Mouse (Mus musculus) right cerebral cortex, postnatal 25 days (tissue): Measurements from ENCODE around the gene Syt1.

Source experiments
- DNase-seq: peaks from one replicate; pipeline ENCODE4 v3.0.0; 2022

Gene Syt1

GRCm38 (mm10) chr10:108884520-108884919 lies 126.3 kb downstream of the Syt1 start:
- DNase-seq = no peak

- DNase-seq = no peak
These were observed 130.4 kb downstream of the Syt1 start for GRCm38 (mm10) chr10:108880372-108880771.

- no peak for DNase-seq
These were observed 135.1 kb downstream of the Syt1 start for GRCm38 (mm10) chr10:108875730-108876129.

DNA sequence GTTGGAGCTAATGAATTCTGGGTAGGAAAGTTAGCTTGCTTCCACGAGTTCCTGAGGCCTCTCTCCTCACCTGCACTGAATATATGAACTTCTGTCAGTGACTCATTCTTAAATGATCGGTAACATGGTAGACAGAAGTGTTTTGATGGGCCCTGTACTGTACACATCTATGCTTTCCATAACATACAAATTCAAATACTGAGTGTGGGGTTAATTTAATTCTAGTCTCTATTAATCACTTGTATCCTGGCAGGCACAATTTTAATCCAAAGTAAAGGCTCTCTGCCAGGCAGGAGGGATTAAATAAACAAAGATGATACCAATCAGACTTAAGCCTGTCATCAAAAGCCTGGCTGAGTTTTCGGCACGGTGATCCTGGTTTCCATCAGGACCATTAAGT lies 136.1 kb downstream of the Syt1 start:
- DNase-seq = no peak

DNA sequence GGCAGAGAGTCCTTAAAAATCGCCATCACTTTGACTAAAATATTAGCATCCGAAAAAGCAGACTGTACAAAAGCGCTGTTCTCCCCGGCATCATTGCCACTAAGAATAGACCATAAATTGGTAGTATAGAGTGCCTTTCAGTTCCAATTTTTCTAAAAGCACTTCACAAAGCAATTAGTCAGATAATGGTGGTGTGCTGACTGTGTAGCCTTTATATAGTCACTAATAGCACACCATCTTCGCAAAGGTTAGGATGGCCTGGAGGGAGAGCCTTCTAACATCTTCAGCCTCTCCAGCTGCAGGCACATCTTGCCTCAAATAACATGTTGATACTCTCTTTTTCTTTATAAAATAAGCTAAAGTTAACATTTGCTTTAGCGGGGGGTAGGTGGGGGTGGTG lies 138.4 kb downstream of the Syt1 start:
- no peak for DNase-seq

- DNase-seq = no peak
These were observed 140.2 kb downstream of the Syt1 start for GRCm38 (mm10) chr10:108870586-108870985.

DNA sequence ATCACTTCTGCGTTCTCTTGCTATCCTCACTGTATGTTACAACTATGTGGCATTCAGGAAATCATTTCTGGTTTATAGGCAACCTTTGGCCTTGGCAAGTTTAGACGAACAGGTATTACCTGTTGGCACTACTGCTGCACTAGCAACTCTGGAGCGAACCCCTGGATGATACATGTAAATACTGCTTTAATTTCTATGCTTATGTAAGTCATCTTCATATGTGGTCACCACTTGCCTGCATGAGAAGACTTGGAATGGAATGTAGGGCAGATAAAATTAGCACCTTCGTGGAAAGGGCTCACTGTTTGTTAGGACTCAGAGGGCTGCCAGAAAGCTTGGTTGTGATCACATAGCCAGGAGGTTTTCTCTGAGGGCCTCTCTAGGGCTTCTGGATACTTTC lies 142.6 kb downstream of the Syt1 start:
- no peak for DNase-seq

GRCm38 (mm10) chr10:108867202-108867601 lies 143.6 kb downstream of the Syt1 start:
- no peak for DNase-seq

GRCm38 (mm10) chr10:108865586-108865985 lies 145.2 kb downstream of the Syt1 start:
- DNase-seq = no peak

GRCm38 (mm10) chr10:108855986-108856385 lies 154.8 kb downstream of the Syt1 start:
- no peak for DNase-seq

GRCm38 (mm10) chr10:108852757-108853156 lies 158.0 kb downstream of the Syt1 start:
- DNase-seq = no peak

DNA sequence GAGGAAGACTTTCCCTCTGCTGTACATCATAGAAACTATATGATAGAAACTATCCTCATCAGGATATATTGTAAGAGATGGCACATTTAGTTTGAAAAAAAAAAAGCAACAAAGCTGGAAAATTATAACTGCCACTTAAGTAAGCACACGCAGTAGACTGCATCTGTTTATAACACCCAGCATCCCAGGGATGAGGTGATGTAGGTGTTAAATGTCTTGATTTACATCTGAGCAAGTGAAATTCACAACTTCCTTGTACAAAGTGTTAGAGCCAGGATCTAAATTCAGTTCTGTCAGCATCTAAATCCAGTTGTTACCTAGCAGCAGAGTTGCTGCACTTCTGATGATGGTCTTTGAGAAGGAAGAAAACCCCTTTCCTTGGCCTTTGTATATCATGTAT lies 173.3 kb downstream of the Syt1 start:
- no peak for DNase-seq

DNA sequence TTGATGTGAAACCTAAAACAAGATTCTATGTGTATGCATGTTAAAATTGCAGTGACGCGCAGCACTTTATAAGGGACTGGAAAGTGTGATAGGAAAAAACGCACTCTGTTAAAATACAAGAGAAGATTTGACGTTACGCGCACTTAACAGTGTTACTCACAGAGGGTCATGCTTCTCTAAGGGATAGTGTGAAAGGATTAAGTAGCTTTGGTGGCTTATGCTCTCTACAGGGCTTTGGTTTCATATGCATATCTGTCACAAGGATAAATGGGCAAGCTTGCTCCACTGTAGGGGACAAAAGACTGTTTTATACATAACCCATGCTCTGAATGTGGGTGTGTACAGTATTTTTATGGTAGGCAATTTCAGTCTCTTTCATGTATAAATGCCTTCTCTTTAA lies 178.5 kb downstream of the Syt1 start:
- DNase-seq = no peak

- DNase-seq = no peak
These were observed 179.0 kb downstream of the Syt1 start for GRCm38 (mm10) chr10:108831801-108832200.

- DNase-seq = no peak
These were observed 188.5 kb downstream of the Syt1 start for GRCm38 (mm10) chr10:108822273-108822672.

DNA sequence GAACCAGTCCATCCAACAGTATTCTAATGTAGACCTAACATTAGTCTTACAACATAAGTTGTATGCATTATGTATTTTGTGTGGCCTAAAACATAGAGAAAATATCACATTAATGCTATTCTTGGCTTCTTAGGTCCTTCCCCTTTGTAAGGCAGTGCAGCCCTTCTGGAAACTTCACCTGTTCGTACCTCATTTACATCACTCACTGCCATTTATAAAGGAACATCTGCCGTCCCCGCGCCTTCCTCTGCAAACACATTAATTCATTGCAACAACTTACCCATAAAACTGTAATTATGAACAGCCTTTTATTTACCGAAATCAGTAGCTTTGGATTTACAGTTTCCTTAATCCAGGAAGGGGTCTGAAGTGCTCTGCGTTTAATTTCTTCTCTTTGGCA lies 195.4 kb downstream of the Syt1 start:
- no peak for DNase-seq

DNA sequence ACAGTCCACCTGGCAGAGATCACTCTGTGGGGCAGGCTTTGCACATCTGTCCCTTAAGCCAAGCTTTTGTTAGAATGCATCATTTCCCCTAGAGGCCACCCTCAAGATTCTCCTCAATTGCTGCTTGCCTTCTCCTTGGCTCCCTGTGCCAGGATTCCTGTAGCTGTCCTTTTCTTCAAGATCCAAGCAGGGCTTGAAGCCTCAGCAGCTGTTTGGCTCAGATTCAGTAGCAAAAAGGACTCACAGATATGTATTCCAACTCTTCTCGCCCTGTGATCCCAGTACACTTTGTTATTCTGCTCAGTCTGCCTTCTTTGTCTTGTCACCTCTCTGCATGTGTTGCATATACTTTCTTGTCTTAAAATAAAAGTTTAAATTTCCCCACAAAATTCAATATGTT lies 206.4 kb downstream of the Syt1 start:
- no peak for DNase-seq

DNA sequence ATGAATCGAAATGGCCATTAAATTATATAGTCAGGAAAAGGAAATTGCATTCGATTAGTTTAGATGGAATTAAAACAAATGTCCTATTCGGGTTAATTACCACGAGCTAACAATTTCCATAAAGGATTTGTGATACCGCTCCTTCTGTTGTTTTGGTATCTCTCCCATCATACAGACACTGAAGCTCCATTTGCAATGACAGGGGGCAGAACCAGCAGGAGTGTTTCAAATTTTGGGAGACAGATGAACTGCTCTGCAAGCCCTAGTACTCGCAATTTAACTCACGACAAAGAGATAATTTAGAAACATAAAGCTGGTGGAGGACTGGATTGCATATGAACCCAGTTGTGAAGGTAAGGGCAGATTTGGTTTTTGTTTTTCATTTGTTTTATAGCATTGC lies 210.0 kb downstream of the Syt1 start:
- no peak for DNase-seq

DNA sequence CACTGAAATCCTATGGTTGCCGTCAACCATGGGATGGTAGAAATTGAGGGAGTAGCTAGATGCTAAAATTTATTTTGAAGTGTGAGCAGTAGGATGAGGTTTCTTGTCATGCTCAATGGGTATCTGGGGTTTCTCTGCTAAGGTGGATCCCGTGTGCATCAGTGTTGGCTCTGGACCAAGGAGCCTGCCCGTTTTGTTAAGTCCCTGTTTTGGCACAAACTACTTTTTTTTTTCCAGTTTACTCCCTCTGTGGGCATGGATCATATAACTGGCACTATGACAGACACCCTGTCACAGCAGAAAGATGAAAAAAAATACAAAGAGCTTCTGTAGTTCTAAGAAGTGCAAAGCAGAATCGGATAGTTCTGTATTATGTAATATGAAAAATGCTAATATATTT lies 212.0 kb downstream of the Syt1 start:
- no peak for DNase-seq

DNA sequence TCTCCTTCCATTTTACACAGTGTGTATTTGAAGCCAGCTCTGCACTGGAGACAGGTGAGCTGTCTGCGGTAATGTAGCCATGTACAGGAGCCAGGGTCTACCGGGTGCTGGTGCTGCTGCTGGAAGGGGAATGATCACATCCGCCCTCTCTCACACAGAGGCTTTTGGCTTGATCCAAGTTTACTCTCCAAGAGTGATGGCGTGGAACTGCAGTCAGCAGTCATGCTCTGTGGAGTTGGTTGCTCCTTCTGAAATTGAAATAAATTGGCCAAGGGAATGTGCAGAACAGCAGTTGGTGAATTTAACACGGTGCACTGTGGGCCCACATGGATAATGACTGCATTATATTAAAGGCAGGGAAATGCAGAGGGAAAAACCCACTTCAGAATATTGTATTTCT lies 228.0 kb downstream of the Syt1 start:
- no peak for DNase-seq

GRCm38 (mm10) chr10:108780614-108781013 lies 230.2 kb downstream of the Syt1 start:
- no peak for DNase-seq

DNA sequence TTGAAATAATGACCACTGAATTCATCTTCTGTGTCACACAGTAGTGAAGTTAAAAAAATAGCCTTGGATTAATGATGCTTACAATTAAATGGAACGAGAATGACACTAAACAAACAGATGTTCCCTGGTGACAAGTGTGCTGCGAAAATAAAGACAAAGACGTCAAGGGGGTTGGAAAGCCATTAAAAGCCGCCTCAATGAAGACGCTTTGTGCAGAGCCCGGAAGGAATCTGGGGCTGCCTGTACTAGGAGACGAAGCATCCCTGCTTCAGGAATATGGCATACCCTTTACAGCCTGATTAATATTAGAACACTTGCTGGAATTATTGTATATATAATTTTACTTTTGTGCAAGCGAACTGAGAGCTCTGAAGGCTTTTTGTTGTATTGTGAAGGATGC lies 234.0 kb downstream of the Syt1 start:
- no peak for DNase-seq

DNA sequence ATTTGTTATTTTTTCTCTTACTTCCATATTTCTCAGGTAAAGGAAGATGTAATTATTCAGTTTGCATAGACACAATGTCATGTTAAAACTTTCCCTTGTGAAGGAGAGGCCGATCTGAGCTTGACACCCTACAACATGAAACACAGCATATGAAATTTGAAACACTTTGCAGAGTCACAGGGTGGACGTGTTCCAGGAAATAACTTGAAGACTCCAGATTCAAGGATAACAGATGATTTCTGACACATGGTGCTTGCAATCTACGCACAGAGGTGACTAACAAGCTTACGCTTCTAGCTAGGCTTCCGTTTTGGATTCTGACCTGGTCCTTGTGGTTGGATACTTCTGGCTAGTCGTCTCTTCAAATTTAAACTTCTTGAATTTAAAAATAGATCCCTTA lies 239.7 kb downstream of the Syt1 start:
- DNase-seq = no peak

DNA sequence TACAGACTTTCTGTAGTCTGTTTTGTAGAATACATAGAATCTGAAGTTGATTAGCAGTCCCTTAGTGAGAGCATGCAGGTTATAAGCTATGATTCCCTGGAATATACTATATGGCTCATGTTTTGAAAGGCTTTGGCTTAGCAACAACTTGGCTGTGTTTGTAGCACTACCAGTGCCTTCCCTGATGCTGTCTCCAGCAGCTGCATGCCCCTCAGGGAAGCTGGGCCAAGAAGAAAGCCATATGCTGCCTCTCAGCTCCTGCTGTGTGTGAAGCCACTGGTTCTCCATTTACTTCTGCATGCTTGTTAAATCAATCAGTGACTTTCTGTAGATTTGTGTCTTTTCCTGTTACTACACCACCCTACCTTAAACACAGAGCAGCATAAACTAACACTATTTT lies 245.2 kb downstream of the Syt1 start:
- DNase-seq = no peak

GRCm38 (mm10) chr10:108763722-108764121 lies 247.1 kb downstream of the Syt1 start:
- no peak for DNase-seq

DNA sequence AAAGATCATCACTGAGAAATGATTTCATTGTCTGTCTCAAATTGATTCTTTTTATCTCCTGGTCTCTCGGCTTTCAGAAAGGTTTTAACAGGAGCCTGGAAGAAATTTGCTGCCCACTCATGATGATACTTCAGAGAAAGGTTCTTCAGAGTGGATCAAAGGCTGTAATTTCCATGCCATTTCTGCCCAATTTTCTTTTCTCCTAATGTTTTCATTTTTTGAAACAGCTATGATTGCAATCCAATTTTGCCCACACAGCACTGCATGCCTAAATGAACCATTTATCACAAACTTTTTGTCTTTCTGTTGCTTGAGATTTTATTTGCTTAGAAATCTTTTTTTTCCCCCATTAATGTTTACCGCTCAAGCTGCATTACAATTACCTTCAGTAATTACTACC lies 257.5 kb downstream of the Syt1 start:
- DNase-seq = no peak
